Mouse (Mus musculus): ENCODE measurements around the gene Xylt1. TPM values are rescaled to one million over a fixed set of nuclear protein-coding genes. Genes with fewer than 3 reads are reported as not detected.

Xylt1 gene
- polyA plus RNA-seq, 1 experiment from 2014 or later: 0.20 TPM

DNA sequence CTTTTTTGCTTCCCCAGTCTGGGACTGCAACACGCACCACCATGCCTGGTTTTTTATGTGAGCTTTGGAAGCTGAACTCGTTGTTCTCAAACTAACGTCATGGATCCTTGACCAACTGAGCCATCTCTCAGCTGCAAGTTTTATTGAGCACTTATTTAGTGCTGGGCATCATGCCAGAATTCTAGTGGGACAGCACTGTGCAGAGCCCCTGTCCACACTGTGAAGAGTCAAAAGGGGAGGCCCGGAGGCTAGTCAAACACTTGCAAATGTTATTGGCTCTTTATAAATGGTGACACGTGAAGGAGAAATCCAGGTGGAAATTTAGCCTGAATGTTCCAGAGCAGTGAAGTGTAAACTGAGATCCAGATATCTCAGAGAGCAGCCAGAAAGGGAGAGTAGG lies 121.6 kb downstream of the Xylt1 start:
- Histone ChIP-seq H3K9me3 (replicated peaks) (no peaks in the 10 kb centered on the region), H3K4me3 (replicated peaks) (no peak overlapping the region), H3K27me3 (no peaks in the 10 kb centered on the region), H3K4me2 (no peak overlapping the region), H3K4me1 (replicated peaks) (no peaks in the 10 kb centered on the region), H3K9ac (no peak overlapping the region), H3K27ac (no peak overlapping the region), H3K36me3 (no peaks in the 10 kb centered on the region)
- DNase-seq: no peak
- ATAC-seq (ENCODE audit: low read depth): no peak
- WGBS (ENCODE audit: insufficient replicate concordance): 77% methylated on average over 5 of the region's 5 CpGs

DNA sequence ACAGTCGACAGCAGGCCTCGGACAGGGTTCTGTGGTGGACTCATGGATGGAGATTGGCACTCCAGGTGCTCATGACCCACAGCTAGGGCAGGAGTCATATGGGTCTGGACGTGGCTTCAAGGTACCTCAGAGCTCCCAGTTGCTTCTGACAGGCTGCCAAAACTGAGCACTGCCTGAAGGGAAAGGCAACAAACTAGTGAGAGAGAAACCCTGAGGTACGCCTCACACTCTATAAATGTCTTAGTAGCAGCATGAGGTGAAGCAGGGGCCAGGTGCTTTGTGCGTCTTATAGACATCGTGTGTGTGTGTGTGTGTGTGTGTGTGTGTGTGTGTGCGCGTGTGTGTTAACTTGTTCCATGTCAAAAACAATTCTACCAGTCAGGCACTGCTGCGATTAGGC lies 122.9 kb downstream of the Xylt1 start:
- WGBS (ENCODE audit: insufficient replicate concordance): 72% methylated on average over 9 of the region's 9 CpGs
- Histone ChIP-seq H3K27ac (no peak overlapping the region), H3K4me2 (no peak overlapping the region), H3K9ac (no peak overlapping the region), H3K27me3 (no peaks in the 10 kb centered on the region), H3K4me3 (replicated peaks) (no peak overlapping the region), H3K4me1 (replicated peaks) (no peaks in the 10 kb centered on the region), H3K36me3 (no peaks in the 10 kb centered on the region), H3K9me3 (replicated peaks) (no peaks in the 10 kb centered on the region)
- ATAC-seq (ENCODE audit: low read depth) (no peak), DNase-seq (no peak)

DNA sequence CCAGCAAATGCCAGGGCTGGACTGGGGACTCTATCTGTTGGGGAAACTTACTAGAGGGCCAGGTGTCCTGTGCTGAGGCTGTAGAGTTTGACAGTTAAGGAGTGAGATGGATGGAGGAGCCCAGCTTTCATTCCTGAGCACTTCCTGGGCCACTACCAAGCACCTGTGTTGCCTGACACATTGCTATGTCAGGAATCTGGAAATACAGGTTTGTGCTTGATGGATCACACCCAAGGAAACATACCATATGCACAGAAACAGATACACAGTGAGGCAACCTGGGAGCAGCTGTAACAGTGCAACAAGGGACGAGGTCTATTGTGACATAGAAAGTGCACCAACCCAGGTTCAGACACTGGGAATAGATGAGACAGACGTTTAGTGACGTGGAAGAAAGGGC lies 125.0 kb downstream of the Xylt1 start:
- Histone ChIP-seq H3K4me2 (no peak overlapping the region), H3K9me3 (replicated peaks) (no peaks in the 10 kb centered on the region), H3K27me3 (no peaks in the 10 kb centered on the region), H3K9ac (no peak overlapping the region), H3K36me3 (no peaks in the 10 kb centered on the region), H3K4me3 (replicated peaks) (no peak overlapping the region), H3K27ac (no peak overlapping the region), H3K4me1 (replicated peaks) (no peaks in the 10 kb centered on the region)
- WGBS (ENCODE audit: insufficient replicate concordance): 72% methylated on average over 3 of the region's 3 CpGs
- ATAC-seq (ENCODE audit: low read depth) (no peak), DNase-seq (no peak)

DNA sequence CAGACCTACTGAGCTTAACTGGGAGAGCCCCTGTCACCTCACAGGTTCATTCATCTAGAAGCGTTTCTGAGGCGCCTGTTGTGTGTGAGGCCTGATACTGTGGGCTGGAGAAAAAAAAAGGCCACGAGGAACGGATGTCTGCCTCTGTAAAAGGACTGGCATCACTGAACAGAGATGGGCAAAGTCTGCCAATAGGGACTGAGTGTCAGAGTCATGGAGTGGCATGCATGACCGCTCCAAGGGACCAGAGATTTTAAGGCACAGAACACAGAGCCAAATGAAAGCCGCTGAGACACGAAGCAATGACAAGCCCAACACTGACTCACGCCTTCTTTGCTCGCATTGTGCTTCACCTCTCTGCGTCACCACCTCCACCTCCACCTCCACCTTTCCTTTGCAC lies 126.6 kb downstream of the Xylt1 start:
- DNase-seq (no peak), ATAC-seq (ENCODE audit: low read depth) (no peak)
- H3K4me1 ChIP-seq (replicated peaks): no peaks in the 10 kb centered on the region
- 79% methylated on average over 10 of the region's 10 CpGs for WGBS (ENCODE audit: insufficient replicate concordance)
- H3K27ac ChIP-seq: no peak overlapping the region
- no peak overlapping the region for H3K9ac ChIP-seq
- no peaks in the 10 kb centered on the region for H3K9me3 ChIP-seq (replicated peaks)
- H3K36me3 ChIP-seq: no peaks in the 10 kb centered on the region
- H3K27me3 ChIP-seq: no peaks in the 10 kb centered on the region
- no peak overlapping the region for H3K4me3 ChIP-seq (replicated peaks)
- no peak overlapping the region for H3K4me2 ChIP-seq

DNA sequence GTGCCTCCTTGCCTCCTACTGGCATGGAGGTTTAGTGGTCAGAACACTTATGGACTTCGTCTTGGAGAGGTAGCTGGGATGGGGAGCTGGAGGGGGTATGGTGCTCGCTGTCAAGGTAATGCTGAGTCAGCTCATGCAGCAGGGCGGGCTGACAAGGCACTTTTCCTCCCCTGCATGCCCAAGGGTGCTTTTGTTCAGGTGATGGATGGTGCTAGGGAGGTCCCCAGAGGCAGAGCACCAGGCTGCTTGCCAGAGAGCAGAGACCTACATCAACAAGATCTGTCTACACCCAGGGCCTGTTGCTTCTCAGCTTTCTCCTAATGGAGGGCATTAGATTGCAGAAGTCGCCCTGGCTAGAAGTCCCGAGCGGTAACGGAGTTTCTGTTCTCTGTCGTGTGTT lies 127.3 kb downstream of the Xylt1 start:
- no peaks in the 10 kb centered on the region for H3K27me3 ChIP-seq
- no peak for DNase-seq
- no peak overlapping the region for H3K27ac ChIP-seq
- H3K9ac ChIP-seq: no peak overlapping the region
- H3K4me1 ChIP-seq (replicated peaks): no peaks in the 10 kb centered on the region
- WGBS (ENCODE audit: insufficient replicate concordance): 59% methylated on average over 8 of the region's 8 CpGs
- H3K4me3 ChIP-seq (replicated peaks): no peak overlapping the region
- ATAC-seq (ENCODE audit: low read depth): no peak
- no peaks in the 10 kb centered on the region for H3K36me3 ChIP-seq
- H3K9me3 ChIP-seq (replicated peaks): no peaks in the 10 kb centered on the region
- H3K4me2 ChIP-seq: no peak overlapping the region

DNA sequence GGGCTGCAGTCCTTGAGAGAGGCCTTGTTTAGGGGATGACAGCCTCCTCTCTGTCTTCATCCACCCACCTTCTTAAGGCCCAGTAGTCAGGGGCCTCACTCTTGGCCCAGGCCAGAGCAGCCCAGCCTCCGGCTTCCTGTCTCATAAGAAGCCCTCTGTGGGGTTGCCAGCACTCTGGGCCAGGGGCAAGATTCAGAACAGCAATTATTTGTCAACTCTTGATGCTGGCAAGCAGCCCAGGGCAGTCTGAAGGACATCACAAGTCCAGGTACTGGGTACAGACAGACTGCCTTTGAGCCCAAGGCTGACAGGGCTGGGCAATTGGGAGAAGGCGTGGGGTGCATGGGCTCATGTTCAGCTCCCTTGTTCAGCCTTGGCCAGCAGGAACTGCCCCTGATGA lies 129.3 kb downstream of the Xylt1 start:
- whole genome bisulfite sequencing (ENCODE audit: insufficient replicate concordance): 77% methylated on average over 2 of the region's 2 CpGs
- H3K27ac ChIP-seq: no peak overlapping the region
- H3K4me3 ChIP-seq (replicated peaks): no peak overlapping the region
- ATAC-seq (ENCODE audit: low read depth): no peak
- no peak overlapping the region for H3K9ac ChIP-seq
- no peaks in the 10 kb centered on the region for H3K27me3 ChIP-seq
- no peak overlapping the region for H3K4me2 ChIP-seq
- H3K4me1 ChIP-seq (replicated peaks): no peaks in the 10 kb centered on the region
- no peaks in the 10 kb centered on the region for H3K9me3 ChIP-seq (replicated peaks)
- no peaks in the 10 kb centered on the region for H3K36me3 ChIP-seq
- DNase-seq: no peak

DNA sequence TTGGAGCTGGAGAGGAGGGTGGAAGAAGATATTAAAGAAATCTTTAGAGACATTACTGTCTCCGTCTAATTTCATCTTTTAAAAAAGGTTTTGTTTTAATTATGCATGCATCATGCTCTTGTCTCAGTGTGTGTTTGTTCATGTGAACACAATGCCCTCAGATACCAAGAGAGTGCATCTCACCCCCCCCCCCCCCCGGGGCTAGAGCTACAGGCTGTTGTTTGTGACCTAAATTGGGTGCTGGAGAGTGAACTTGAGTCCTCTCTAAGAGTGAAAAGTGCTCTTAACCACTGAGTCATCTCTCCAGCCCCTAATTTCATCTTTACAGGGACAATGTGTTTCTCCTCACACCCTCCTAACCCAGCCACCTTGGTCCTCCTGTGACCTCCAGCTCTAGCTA lies 131.5 kb downstream of the Xylt1 start:
- no peak overlapping the region for H3K9ac ChIP-seq
- no peak overlapping the region for H3K4me3 ChIP-seq (replicated peaks)
- no peak for DNase-seq
- no peaks in the 10 kb centered on the region for H3K27me3 ChIP-seq
- no peak overlapping the region for H3K27ac ChIP-seq
- H3K9me3 ChIP-seq (replicated peaks): no peaks in the 10 kb centered on the region
- H3K4me2 ChIP-seq: no peak overlapping the region
- WGBS (ENCODE audit: insufficient replicate concordance): 56% methylated on average over 2 of the region's 2 CpGs
- no peak for ATAC-seq (ENCODE audit: low read depth)
- no peaks in the 10 kb centered on the region for H3K4me1 ChIP-seq (replicated peaks)
- H3K36me3 ChIP-seq: no peaks in the 10 kb centered on the region

DNA sequence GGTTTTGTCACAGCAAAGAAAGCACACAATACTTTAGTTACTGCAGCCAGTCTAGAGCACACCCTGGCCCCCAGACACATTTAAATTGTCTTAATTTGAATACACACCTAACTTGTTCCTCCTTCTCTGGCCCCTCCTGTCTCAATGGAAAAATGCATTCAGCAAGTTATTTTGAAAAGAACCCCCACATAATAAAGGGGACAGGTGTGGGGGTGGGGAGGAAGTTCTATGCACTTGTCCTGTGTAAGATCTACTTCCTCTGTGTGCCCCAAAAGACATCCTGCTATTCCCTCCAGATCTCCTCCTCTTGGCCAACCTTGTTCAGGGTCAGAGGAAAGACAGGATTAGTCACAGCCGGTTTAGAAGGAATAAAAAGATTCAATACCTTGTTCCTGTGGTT lies 135.0 kb downstream of the Xylt1 start:
- DNase-seq: no peak
- Histone ChIP-seq H3K4me1 (replicated peaks) (no peaks in the 10 kb centered on the region), H3K9ac (no peak overlapping the region), H3K27me3 (no peaks in the 10 kb centered on the region), H3K36me3 (no peaks in the 10 kb centered on the region), H3K4me3 (replicated peaks) (no peak overlapping the region), H3K27ac (no peak overlapping the region), H3K9me3 (replicated peaks) (no peaks in the 10 kb centered on the region), H3K4me2 (no peak overlapping the region)
- no peak for ATAC-seq (ENCODE audit: low read depth)
- WGBS (ENCODE audit: insufficient replicate concordance): 19% methylated on average over 1 of the region's 1 CpGs

DNA sequence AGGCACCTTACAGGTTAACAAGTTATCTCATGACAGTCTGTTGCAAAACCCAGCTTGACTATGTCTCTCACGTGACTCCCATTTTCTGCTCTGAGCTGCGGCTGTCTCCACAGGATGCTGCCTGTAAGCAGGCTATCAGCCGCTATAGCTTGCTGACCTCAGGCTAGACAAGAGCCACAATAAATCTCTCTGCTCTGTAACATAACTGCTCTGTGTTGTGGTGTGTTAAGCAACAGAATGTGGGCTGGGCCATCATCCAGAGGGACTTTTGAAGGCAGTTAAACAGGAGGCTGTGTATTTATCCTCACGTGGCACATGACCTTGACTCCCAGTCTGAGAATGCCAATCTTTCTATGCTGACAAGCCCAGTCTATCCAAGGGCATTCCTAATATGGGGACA lies 136.1 kb downstream of the Xylt1 start:
- Histone ChIP-seq H3K4me1 (replicated peaks) (no peaks in the 10 kb centered on the region), H3K9me3 (replicated peaks) (no peaks in the 10 kb centered on the region), H3K27me3 (no peaks in the 10 kb centered on the region), H3K27ac (no peak overlapping the region), H3K9ac (no peak overlapping the region), H3K4me2 (no peak overlapping the region), H3K36me3 (no peaks in the 10 kb centered on the region), H3K4me3 (replicated peaks) (no peak overlapping the region)
- no peak for ATAC-seq (ENCODE audit: low read depth)
- DNase-seq: no peak
- 47% methylated on average over 4 of the region's 4 CpGs for WGBS (ENCODE audit: insufficient replicate concordance)

DNA sequence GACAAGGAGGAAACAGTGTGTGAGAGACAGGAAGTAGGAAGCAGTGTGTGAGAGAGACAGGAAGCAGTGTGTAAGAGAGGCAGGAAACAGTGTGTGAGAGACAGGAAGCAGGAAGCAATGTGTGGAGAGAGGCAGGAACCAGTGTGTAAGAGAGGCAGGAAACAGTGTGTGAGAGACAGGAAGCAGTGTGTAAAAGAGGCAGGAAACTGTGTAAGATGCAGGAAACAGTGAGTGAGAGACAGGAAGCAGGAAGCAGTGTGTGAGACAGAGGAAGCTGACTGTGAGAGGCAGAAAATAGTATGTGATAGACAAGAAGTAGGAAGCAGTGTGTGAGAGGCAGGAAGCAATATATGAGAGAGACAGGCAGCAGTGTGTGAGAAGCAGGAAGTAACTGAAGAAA lies 140.6 kb downstream of the Xylt1 start:
- Histone ChIP-seq H3K9ac (no peak overlapping the region), H3K4me2 (no peak overlapping the region), H3K4me3 (replicated peaks) (no peak overlapping the region), H3K27ac (no peak overlapping the region; the same call in 1 of the 2 replicates), H3K27me3 (no peaks in the 10 kb centered on the region), H3K9me3 (replicated peaks) (no peaks in the 10 kb centered on the region), H3K36me3 (no peaks in the 10 kb centered on the region), H3K4me1 (replicated peaks) (no peaks in the 10 kb centered on the region)
- DNase-seq: no peak
- ATAC-seq (ENCODE audit: low read depth): no peak

DNA sequence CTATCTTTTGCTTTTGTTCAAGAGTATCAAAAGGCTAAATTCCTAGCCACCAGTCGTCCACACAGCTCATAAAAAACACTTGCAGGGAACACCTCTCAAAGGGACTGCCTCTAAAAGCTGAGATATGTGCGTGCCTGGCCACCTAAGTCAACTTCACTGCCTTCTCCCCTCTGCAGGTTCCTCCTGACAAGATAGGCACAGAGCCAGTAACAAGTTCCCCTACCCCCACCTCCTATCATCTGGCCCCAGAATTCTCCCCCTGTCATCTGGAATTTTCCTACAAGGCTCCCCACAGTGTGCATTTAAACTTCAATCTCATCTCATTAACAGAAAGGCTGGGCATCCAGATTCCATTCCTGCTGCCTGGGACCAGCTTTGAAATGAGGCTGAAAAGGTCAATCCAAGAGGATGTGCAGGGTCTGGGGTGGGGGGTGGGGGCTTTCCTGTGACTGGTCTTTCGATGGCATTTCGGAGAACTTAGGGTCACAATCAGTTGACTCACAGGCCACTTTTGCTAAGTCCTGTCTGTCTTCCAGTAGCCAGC lies 141.4 kb downstream of the Xylt1 start:
- no peaks in the 10 kb centered on the region for H3K9me3 ChIP-seq (replicated peaks)
- no peak overlapping the region for H3K27ac ChIP-seq
- 49% methylated on average over 4 of the region's 4 CpGs for WGBS (ENCODE audit: insufficient replicate concordance)

DNA sequence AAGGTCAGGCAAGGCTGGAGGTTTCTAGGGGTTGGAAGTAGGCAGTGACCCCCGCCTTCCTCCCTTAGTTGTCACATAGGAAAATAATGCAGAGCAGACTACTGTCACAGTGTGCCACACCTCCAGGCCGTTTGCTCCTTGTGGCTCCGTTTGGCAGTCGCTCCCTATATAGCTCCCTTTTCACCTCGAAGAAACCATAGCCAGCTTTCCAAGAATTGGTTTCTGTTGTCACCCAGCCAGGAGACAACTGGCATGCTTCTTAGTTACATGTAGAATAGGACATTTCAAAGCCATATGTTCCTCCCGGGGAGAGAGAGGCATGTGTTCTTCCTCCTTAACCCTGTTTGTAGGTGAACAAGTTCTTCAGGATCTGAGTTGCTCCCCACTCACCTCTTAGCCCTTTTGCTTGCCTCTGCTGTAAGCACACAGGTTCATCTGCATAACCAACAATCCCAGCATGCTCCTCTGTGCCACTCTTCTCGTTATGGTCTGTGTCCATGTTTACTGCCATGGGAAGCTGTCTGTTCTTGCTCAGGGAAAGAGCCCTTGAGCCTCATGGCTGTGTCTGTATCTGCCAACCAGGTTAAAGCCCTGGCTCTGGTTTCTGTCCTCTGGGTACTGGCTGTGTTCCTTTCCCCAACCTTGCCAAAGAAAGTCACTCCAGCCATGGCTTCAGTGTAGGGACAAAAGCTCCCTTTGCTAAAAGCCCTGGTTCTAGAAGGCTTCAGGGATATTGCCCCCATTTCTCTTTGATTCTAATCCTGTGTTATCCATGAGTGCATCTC lies 143.8 kb downstream of the Xylt1 start:
- no peaks in the 10 kb centered on the region for H3K9me3 ChIP-seq (replicated peaks)
- WGBS (ENCODE audit: insufficient replicate concordance): 53% methylated on average over 7 of the region's 7 CpGs
- no peak overlapping the region for H3K9ac ChIP-seq
- no peak overlapping the region for H3K27ac ChIP-seq
- no peak overlapping the region for H3K4me2 ChIP-seq
- no peaks in the 10 kb centered on the region for H3K27me3 ChIP-seq
- H3K36me3 ChIP-seq: no peaks in the 10 kb centered on the region
- no peak for DNase-seq
- H3K4me1 ChIP-seq (replicated peaks): no peaks in the 10 kb centered on the region
- ATAC-seq (ENCODE audit: low read depth): no peak
- H3K4me3 ChIP-seq (replicated peaks): no peak overlapping the region

More for the DNA sequence above, 141.4 kb downstream of the Xylt1 start:
- DNase-seq: no peak
- H3K27me3 ChIP-seq: no peaks in the 10 kb centered on the region
- no peak for ATAC-seq (ENCODE audit: low read depth)
- H3K4me2 ChIP-seq: no peak overlapping the region
- H3K4me3 ChIP-seq (replicated peaks): no peak overlapping the region
- H3K36me3 ChIP-seq: no peaks in the 10 kb centered on the region
- no peak overlapping the region for H3K9ac ChIP-seq
- no peaks in the 10 kb centered on the region for H3K4me1 ChIP-seq (replicated peaks)
